Mouse (Mus musculus) limb, embryonic 14.5 days (tissue): ENCODE results near the gene Best2. TPM values are rescaled to one million over a fixed set of nuclear protein-coding genes. Genes with fewer than 3 reads are reported as not detected.

Source experiments
- ATAC-seq: fragments of 200-750 bp; cut with Nextera tagmentation; 2 replicates; pipeline ENCODE4 v1.8.0; 2017; ENCODE audit warnings: low read depth, moderate number of reproducible peaks, moderate TSS enrichment; ENCODE audit not compliant: low FRiP score
- DNase-seq: peaks from one replicate; pipeline ENCODE4 v3.0.0-alpha.2; 2015; ENCODE audit warnings: low spot score
- H3K27ac ChIP-seq: fragments of 300-500 bp; sonication (generic); replicated peaks from 2 replicates; pipeline ENCODE4 v1.5.1; 2014; ENCODE audit warnings: low read depth, mild to moderate bottlenecking, low read length, moderate library complexity, mixed read lengths
- H3K27me3 ChIP-seq: fragments of 300-500 bp; sonication (generic); 2 replicates; pipeline ENCODE4 v1.6.1; 2014; ENCODE audit warnings: low read length, mixed read lengths; ENCODE audit not compliant: control insufficient read depth, insufficient read depth
- H3K36me3 ChIP-seq: fragments of 300-500 bp; sonication (generic); 2 replicates; pipeline ENCODE4 v1.6.1; 2014; ENCODE audit warnings: mild to moderate bottlenecking, low read length, moderate library complexity, mixed read lengths; ENCODE audit not compliant: control insufficient read depth, insufficient read depth
- H3K4me1 ChIP-seq: fragments of 300-500 bp; sonication (generic); 2 replicates; pipeline ENCODE4 v1.6.1; 2014; ENCODE audit warnings: antibody characterized with exemption, low read length, mixed read lengths; ENCODE audit not compliant: control insufficient read depth, insufficient read depth
- H3K4me2 ChIP-seq: fragments of 300-500 bp; sonication (generic); replicated peaks from 2 replicates; pipeline ENCODE4 v1.6.1; 2014; ENCODE audit warnings: low read depth, mild to moderate bottlenecking, low read length, moderate library complexity; ENCODE audit not compliant: severe bottlenecking
- H3K4me3 ChIP-seq: fragments of 300-500 bp; sonication (generic); replicated peaks from 2 replicates; pipeline ENCODE4 v1.5.1; 2014; ENCODE audit warnings: low read length
- H3K9ac ChIP-seq: fragments of 300-500 bp; sonication (generic); 2 replicates; pipeline ENCODE4 v1.6.1; 2014; ENCODE audit warnings: mild to moderate bottlenecking, low read depth, low read length, moderate library complexity; ENCODE audit not compliant: severe bottlenecking
- H3K9me3 ChIP-seq: fragments of 300-500 bp; sonication (generic); 2 replicates; pipeline ENCODE4 v1.6.1; 2016; ENCODE audit warnings: low read length; ENCODE audit not compliant: control insufficient read depth
- POLR2A ChIP-seq: fragments of 200-500 bp; IDR thresholded peaks from 2 replicates; pipeline ENCODE4 v1.8.0; 2012; ENCODE audit warnings: inconsistent platforms, mild to moderate bottlenecking, moderate library complexity, borderline replicate concordance; ENCODE audit not compliant: insufficient read depth, insufficient read length; ENCODE audit errors: extremely low read depth
- WGBS: fragments of 180-500 bp; shearing (Covaris S2); extraction: QIAGEN DNeasy Blood & Tissue Kit; methylation state at CpG from one replicate; pipeline ENCODE4 v1.1.7; 2014; 5-methylcytosine and 5-hydroxymethylcytosine counted together
- polyA plus RNA-seq, 2 experiments: library from polyadenylated mRNA; depleted of rRNA in 1 of 2; stranded (reverse) in 1 of 2; unstranded in 1 of 2; fragments of >200 nt; fragmentation: Nextera tagmentation in 1 of 2; extraction: Ambion mirVana in 1 of 2; gene quantifications; 2 replicates each; pipeline versions ENCODE4 v1.2.1 to v1.2.3; 2012 to 2014

Best2 gene
- polyA plus RNA-seq, 2 experiments: 0.15 TPM; not detected in 1

DNA sequence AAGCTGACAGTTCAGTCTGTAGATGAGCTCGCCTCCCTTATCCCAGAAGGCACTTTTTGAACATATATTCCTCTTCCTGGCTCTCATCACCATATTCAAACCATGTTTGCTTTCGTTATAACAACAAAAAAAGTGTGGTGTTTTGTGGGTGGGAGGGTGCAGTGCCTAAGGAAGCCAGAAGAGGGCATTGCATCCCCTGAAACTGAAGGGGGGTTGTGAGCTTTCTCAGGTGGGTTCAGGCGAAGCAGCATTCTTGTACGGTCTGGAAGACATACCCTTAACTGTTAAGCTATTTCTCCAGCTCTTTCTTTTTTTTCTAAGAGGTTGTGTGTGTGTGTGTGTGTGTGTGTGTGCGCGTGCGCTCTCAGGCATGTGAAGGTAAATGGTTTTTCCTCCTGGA is 38.9 kb downstream of the Best2 start:
- Histone ChIP-seq H3K27ac (no peak overlapping the region), H3K9ac (no peak overlapping the region), H3K9me3 (no peaks in the 10 kb centered on the region), H3K4me3 (peak overlapping the region; percentile 64; the same call in 1 of the 2 replicates), H3K36me3 (peaks cover 37% of the 10 kb centered on the region), H3K4me2 (peak overlapping the region; percentile 99), H3K4me1 (peaks cover 40% of the 10 kb centered on the region), H3K27me3 (peaks cover 15% of the 10 kb centered on the region)
- ATAC-seq (no peak), DNase-seq (no peak)
- 28% methylated on average over 7 of the region's 7 CpGs for WGBS
- TF ChIP-seq POLR2A: 0 out of 2 replicates have a peak, but pooled peaks have one; percentile 19

GRCm38 (mm10) chr8:84974543-84975142 is 39.7 kb downstream of the Best2 start:
- no peak for TF ChIP-seq POLR2A
- DNase-seq (no peak), ATAC-seq (no peak)
- Histone ChIP-seq H3K36me3 (peaks cover 37% of the 10 kb centered on the region), H3K27ac (no peak overlapping the region), H3K9ac (no peak overlapping the region), H3K4me1 (peaks cover 37% of the 10 kb centered on the region), H3K4me2 (no peak overlapping the region), H3K4me3 (no peak overlapping the region), H3K9me3 (no peaks in the 10 kb centered on the region), H3K27me3 (peaks cover 15% of the 10 kb centered on the region)
- WGBS: 75% methylated on average over 8 of the region's 8 CpGs

DNA sequence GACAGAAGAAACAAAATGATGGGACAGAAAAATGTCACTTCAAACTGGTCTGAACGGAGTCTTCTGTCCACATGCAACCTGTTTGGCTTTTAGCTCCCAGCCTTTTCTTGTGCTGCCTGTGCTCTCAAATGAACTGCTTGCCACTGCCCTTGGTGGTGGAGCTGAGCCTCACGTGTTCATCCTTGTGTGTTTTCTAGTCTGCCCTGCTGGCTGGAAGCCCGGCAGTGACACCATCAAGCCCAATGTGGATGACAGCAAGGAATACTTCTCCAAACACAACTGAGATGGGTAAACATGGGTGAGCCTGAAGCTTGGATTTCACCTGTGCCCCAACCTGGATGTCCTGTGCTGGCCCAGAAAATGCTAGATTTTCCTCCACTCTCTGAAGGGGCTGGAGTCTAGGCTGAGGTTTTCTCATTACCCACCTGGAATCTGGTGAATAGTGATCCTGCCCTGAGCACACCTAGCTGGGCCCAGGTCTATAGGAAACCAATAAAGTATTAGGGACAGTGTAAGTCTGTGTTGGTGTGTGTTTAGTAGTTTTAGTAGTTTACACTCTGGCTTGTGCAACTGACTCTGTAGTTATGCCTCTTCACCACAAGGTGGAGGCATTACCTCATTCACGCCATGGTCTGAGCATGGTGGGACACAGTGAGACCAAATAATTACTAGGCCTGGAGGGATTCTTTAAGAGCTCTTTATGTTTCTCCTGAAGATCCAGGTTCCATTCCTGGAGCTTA is 40.4 kb downstream of the Best2 start:
- H3K4me1 ChIP-seq: peaks cover 31% of the 10 kb centered on the region
- H3K27me3 ChIP-seq: peaks cover 15% of the 10 kb centered on the region
- peak; percentile 23; the same call in 1 of the 2 replicates for ATAC-seq

GRCm38 (mm10) chr8:84973079-84973478 is 41.3 kb downstream of the Best2 start:
- H3K36me3 ChIP-seq: peaks cover 37% of the 10 kb centered on the region
- H3K9ac ChIP-seq: no peak overlapping the region
- H3K4me3 ChIP-seq: no peak overlapping the region
- ATAC-seq (no peak), DNase-seq (no peak)
- peaks cover 35% of the 10 kb centered on the region for H3K4me1 ChIP-seq
- WGBS: 100% methylated on average over 1 of the region's 1 CpGs
- no peak overlapping the region for H3K4me2 ChIP-seq
- TF ChIP-seq POLR2A: no peak
- H3K27me3 ChIP-seq: peaks cover 15% of the 10 kb centered on the region
- H3K27ac ChIP-seq: no peak overlapping the region
- no peaks in the 10 kb centered on the region for H3K9me3 ChIP-seq

More for the DNA sequence above, 40.4 kb downstream of the Best2 start:
- Histone ChIP-seq H3K4me3 (no peak overlapping the region), H3K4me2 (no peak overlapping the region), H3K9ac (no peak overlapping the region), H3K27ac (no peak overlapping the region), H3K36me3 (peaks cover 37% of the 10 kb centered on the region), H3K9me3 (no peaks in the 10 kb centered on the region)
- peak; percentile 64 for DNase-seq
- TF ChIP-seq POLR2A: no peak
- 65% methylated on average over 4 of the region's 4 CpGs for WGBS

DNA sequence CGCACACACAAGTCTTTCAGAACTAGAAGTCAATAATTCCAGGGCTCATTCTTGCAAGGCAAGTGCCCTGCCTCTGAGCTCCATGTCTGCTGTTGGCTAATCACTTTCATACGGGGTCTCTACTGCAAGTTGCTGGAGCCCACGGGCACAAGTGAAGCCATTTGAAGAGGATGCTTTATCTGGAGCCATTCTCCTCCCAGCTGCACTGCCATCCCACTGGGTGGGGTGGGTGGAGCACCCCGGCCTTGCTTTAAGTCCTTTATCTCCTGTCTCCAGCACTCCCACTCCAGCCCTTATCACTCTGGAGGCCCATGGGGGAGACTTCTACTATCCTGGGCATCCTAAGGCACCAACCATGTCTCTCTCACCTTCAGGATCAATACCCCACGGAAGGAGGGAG is 43.4 kb downstream of the Best2 start:
- 55% methylated on average over 5 of the region's 5 CpGs for WGBS
- no peak for TF ChIP-seq POLR2A
- DNase-seq (no peak), ATAC-seq (no peak)
- Histone ChIP-seq H3K4me1 (peaks cover 25% of the 10 kb centered on the region), H3K27ac (no peak overlapping the region), H3K9me3 (no peaks in the 10 kb centered on the region), H3K36me3 (peaks cover 37% of the 10 kb centered on the region), H3K4me2 (peak overlapping the region; percentile 85), H3K27me3 (no peaks in the 10 kb centered on the region), H3K9ac (peak overlapping the region; percentile 91), H3K4me3 (peak overlapping the region; percentile 76)
